Mouse (Mus musculus) stomach, postnatal 0 days (tissue): Measurements from ENCODE around the gene Spem1. TPM values are rescaled to one million over a fixed set of nuclear protein-coding genes. Genes with fewer than 3 reads are reported as not detected.
"Not testable (repeated sequence)": the region's sequence is repeated elsewhere in the genome, so short reads cannot be mapped to it uniquely, and the experiment has no call there.

ENCODE experiments used
- ATAC-seq: fragments of 200-750 bp; cut with Nextera tagmentation; 2 replicates; pipeline ENCODE4 v1.8.0; 2017; ENCODE audit not compliant: low FRiP score, low TSS enrichment
- DNase-seq: peaks from one replicate; pipeline ENCODE4 v3.0.0-alpha.2; 2016; ENCODE audit warnings: low spot score
- H3K27ac ChIP-seq: fragments of 300-500 bp; sonication (generic); replicated peaks from 2 replicates; pipeline ENCODE4 v1.5.1; 2014; ENCODE audit warnings: mild to moderate bottlenecking, control low read depth
- H3K27me3 ChIP-seq: fragments of 300-500 bp; sonication (generic); 2 replicates; pipeline ENCODE4 v1.6.1; 2014; ENCODE audit warnings: low read length; ENCODE audit not compliant: control insufficient read depth, insufficient read depth
- H3K36me3 ChIP-seq: fragments of 300-500 bp; sonication (generic); 2 replicates; pipeline ENCODE4 v1.6.1; 2014; ENCODE audit warnings: low read length, mixed read lengths; ENCODE audit not compliant: control insufficient read depth, insufficient read depth
- H3K4me1 ChIP-seq: fragments of 300-500 bp; sonication (generic); replicated peaks from 2 replicates; pipeline ENCODE4 v1.6.1; 2014; ENCODE audit warnings: antibody characterized with exemption; ENCODE audit not compliant: control insufficient read depth, insufficient read depth
- H3K4me2 ChIP-seq: fragments of 300-500 bp; sonication (generic); replicated peaks from 2 replicates; pipeline ENCODE4 v1.6.1; 2014; ENCODE audit warnings: low read depth, mild to moderate bottlenecking, control low read depth, moderate library complexity
- H3K4me3 ChIP-seq: fragments of 300-500 bp; sonication (generic); 2 replicates; pipeline ENCODE4 v1.5.1; 2014; ENCODE audit warnings: low read depth, low read length, control low read depth
- H3K9ac ChIP-seq: fragments of 300-500 bp; sonication (generic); 2 replicates; pipeline ENCODE4 v1.6.1; 2014; ENCODE audit warnings: mild to moderate bottlenecking, low read length, control low read depth, mixed read lengths
- H3K9me3 ChIP-seq: fragments of 300-500 bp; sonication (generic); 2 replicates; pipeline ENCODE4 v1.6.1; 2016; ENCODE audit warnings: low read length; ENCODE audit not compliant: control insufficient read depth
- CTCF ChIP-seq: IDR thresholded peaks from 2 replicates; pipeline ENCODE4 v1.5.1; 2016; ENCODE audit warnings: antibody characterized with exemption, low read depth, mild to moderate bottlenecking, moderate library complexity
- EP300 ChIP-seq: optimal IDR thresholded peaks from 2 replicates; pipeline ENCODE3; 2016; ENCODE audit warnings: antibody characterized with exemption
- WGBS: fragments of 180-500 bp; shearing (Covaris S2); extraction: QIAGEN DNeasy Blood & Tissue Kit; methylation state at CpG from one replicate; pipeline ENCODE4 v1.1.7; 2014; 5-methylcytosine and 5-hydroxymethylcytosine counted together
- polyA plus RNA-seq: library from polyadenylated mRNA; unstranded; fragments of >200 nt; fragmentation: Nextera tagmentation; extraction: Ambion mirVana; gene quantifications from 2 replicates; pipeline ENCODE4 v1.2.1, GENCODE M21; 2015

Spem1 gene
- not detected in 2 replicates for polyA plus RNA-seq

DNA sequence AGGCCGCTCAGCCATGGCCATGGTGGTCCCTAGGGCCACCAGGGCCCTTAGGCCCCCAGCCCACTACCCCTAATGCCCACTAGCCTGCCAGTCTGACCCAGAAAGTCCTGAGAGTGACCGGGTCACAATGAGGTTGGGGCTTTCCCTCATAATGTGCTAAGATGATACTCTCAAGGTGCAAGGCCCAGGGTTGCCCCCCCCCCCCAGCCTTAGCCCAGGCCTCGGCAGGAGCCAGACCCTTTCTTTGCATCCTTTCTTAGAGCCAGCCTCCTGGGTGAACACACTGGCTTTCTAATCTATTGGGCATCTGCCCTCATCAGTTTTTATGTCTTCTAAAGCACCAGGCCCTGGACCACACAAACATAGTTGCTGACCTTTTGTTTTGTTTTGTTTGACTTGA, at the start of gene Spem1:
Spem1 (minus strand) TSS at position 101 of the 400 bp plus-strand sequence.
- H3K27ac ChIP-seq, result no peak within 1 kb of the TSS
- H3K4me2 ChIP-seq, result no peak within 1 kb of the TSS
- no peaks in the 10 kb centered on the region for H3K9me3 ChIP-seq
- WGBS, result 93% methylated on average over 3 of the region's 3 CpGs
- no peak within 1 kb of the TSS for H3K4me3 ChIP-seq
- H3K36me3 ChIP-seq, result no peaks in the 10 kb centered on the region
- H3K27me3 ChIP-seq, result no peaks in the 10 kb centered on the region
- no peak within 1 kb of the TSS for H3K9ac ChIP-seq
- TF ChIP-seq EP300 (no peak), CTCF (no peak)
- DNase-seq (no peak), ATAC-seq (no peak)
- H3K4me1 ChIP-seq, result no peaks in the 10 kb centered on the region

DNA sequence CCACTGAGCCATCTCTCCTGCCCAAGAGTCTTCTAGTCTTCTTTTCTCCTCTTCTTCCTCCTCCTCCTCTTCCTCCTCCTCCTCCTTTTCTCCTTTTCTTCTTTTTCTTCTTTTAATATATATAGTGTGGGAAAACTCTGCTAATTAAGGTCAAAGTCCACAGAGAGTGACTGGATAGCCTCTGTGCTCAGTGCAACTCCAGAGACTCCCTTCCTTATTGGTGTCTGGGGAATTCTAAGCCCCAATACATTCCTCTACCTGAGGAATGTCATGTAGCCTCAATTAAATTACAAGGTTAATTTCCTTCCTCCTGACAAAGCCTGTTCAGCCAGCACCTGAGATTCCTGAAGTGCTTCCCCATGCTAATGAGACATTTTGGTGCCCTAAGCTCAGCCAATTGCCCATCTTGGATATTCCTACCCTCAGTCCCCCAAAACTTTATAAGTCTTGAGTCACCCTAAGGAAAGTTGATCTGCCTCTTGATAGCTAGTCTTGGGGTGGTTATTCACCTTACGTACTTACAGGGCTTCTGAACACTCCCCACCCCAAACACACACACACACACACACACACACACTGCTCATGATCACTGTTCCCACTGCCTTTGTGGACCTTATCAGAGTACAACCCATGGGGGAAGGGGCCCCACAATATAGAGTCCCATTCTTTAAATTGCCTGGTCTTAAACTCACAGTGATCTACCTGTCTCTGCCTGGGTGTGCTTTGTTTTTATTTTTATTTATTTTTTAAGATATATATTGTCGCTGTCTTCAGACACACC, 48.5 kb upstream of the Spem1 start:
- Histone ChIP-seq H3K4me1 (no peaks in the 10 kb centered on the region), H3K4me3 (no peak overlapping the region), H3K27ac (no peak overlapping the region), H3K36me3 (no peaks in the 10 kb centered on the region), H3K9ac (no peak overlapping the region), H3K4me2 (no peak overlapping the region), H3K9me3 (no peaks in the 10 kb centered on the region), H3K27me3 (no peaks in the 10 kb centered on the region)
- 85% methylated on average over 2 of the region's 2 CpGs for WGBS
- DNase-seq, result no peak
- ATAC-seq, result no peak
- no peak for TF ChIP-seq EP300
- TF ChIP-seq CTCF, result no peak

DNA sequence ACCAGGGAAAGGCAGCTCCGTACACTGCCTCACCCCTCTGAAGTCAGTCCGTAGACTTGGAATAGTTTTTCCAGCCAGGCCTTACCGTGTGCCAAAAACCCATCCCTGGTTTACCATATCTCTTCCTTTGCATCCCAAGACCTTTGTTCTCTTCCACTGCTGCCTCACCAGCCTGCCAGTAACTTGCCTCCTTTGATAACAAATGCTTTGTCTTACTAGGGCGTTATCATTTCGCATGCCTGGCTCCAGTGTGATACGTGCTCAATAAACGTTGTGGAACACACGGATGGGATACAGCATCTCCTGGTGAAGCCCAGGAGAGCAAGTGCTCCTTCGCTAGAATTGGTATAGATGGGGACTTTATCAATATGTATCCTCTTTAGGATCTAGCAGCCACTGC, 45.4 kb upstream of the Spem1 start:
- WGBS, result 56% methylated on average over 9 of the region's 9 CpGs
- Histone ChIP-seq H3K36me3 (no peaks in the 10 kb centered on the region), H3K4me1 (no peaks in the 10 kb centered on the region), H3K4me3 (no peak overlapping the region), H3K27ac (no peak overlapping the region), H3K9me3 (no peaks in the 10 kb centered on the region), H3K9ac (no peak overlapping the region), H3K27me3 (no peaks in the 10 kb centered on the region), H3K4me2 (no peak overlapping the region)
- no peak for ATAC-seq
- no peak for DNase-seq
- TF ChIP-seq EP300 (no peak), CTCF (no peak)

DNA sequence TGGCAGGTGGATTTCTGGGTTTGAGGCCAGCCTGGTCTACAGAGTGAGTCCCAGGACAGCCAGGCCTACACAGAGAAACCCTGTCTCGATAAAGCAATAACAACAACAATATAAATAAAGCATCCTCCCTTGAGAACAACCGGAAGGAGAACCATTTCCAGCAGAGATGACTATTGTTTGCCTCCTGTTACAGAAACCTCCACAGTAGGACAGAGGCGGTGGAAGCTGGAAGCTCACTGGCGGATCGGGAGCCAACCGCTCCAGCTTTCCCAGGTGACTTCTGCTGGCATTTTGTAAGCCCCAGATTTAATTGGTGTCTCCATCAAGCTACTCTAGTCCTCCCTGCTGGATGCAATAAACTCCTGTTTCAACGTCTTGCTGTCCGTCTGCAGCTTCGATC, 43.6 kb upstream of the Spem1 start:
- no peak for TF ChIP-seq CTCF
- no peak for TF ChIP-seq EP300
- H3K27ac ChIP-seq, result no peak overlapping the region
- no peaks in the 10 kb centered on the region for H3K27me3 ChIP-seq
- H3K36me3 ChIP-seq, result no peaks in the 10 kb centered on the region
- no peak overlapping the region for H3K9ac ChIP-seq
- H3K4me2 ChIP-seq, result no peak overlapping the region
- H3K9me3 ChIP-seq, result no peaks in the 10 kb centered on the region
- H3K4me3 ChIP-seq, result no peak overlapping the region
- WGBS, result 80% methylated on average over 9 of the region's 9 CpGs
- DNase-seq, result no peak
- H3K4me1 ChIP-seq, result no peaks in the 10 kb centered on the region
- no peak for ATAC-seq

- no peak overlapping the region for H3K9ac ChIP-seq
- ATAC-seq (no peak), DNase-seq (no peak)
- H3K27ac ChIP-seq, result no peak overlapping the region
- no peaks in the 10 kb centered on the region for H3K36me3 ChIP-seq
- H3K4me2 ChIP-seq, result no peak overlapping the region
- 38% methylated on average over 8 of the region's 8 CpGs for WGBS
- no peaks in the 10 kb centered on the region for H3K9me3 ChIP-seq
- H3K4me3 ChIP-seq, result no peak overlapping the region
- no peak for TF ChIP-seq CTCF
- no peak for TF ChIP-seq EP300
- no peaks in the 10 kb centered on the region for H3K27me3 ChIP-seq
- no peaks in the 10 kb centered on the region for H3K4me1 ChIP-seq
Observed at GRCm38 (mm10) chr11:69864138-69864860, 42.3 kb upstream of the Spem1 start.

- not testable (repeated sequence) for H3K9ac ChIP-seq, DNase-seq, H3K27ac ChIP-seq, H3K27me3 ChIP-seq, H3K4me1 ChIP-seq, H3K4me2 ChIP-seq, H3K36me3 ChIP-seq, ATAC-seq, H3K9me3 ChIP-seq, H3K4me3 ChIP-seq
- 63% methylated on average over 3 of the region's 3 CpGs for WGBS
Observed at GRCm38 (mm10) chr11:69863729-69864128, 41.7 kb upstream of the Spem1 start.
